ENCODE assay signal across 18 mouse cellular contexts in genomic region chr3:28388540-28388939, GRCm38 (mm10).
A peak's percentile ranks its signal among the peaks of the same experiment; 100 is the strongest.
DNase-seq lines count a peak whose midpoint lies in the region; ATAC-seq and TF ChIP-seq lines count a peak whose summit lies in the region.
"Had no signal": no experiment of that assay in that cellular context is flagged by ENCODE, and none has a peak within 500 bp of the region (broad histone marks: within the 10 kb centered on the region; RNA-seq: fewer than 3 reads in every experiment).

No protein-coding gene starts in this region.

- DNase-seq in gastrocnemius, adult 2 months = no peak
- DNase-seq in gastrocnemius, postnatal 36 days = no peak
- no peak for DNase-seq in left cerebral cortex, adult 2 months (ENCODE audit: extremely low spot score in 1 of 2, low spot score in 2 of 2)
- no peak for DNase-seq in left cerebral cortex, adult 8-10 months (ENCODE audit: low spot score in 2 of 2)
- DNase-seq in Patski (ENCODE audit: low read depth, low spot score) = no peak
- DNase-seq in heart, postnatal 10 days = no peak
- DNase-seq in cerebellum, adult 18-20 months = no peak
- DNase-seq: adrenal gland, adult 2 months; adrenal gland, postnatal 25 days; cerebellum, adult 2 months; cerebellum, postnatal 10 days; gastrocnemius, postnatal 14 days had no signal

- H3K4me3 ChIP-seq in gastrocnemius, adult 2 months = no peak overlapping the region
- no peak overlapping the region for H3K4me3 ChIP-seq in left cerebral cortex, adult 2 months
- H3K4me3 ChIP-seq: embryonic facial prominence, embryonic 10.5 days; heart, embryonic 10.5 days; hindbrain, embryonic 10.5 days; intestine, embryonic 15.5 days had no signal

- POLR2A ChIA-PET in Patski (lab: Charles Lee) = interaction anchor here (0.6 kb wide), 1 partner anchor 125 kb away, joined by 3 read pairs; no protein-coding TSS in a partner anchor

- peak; percentile 19; the same call in 1 of the 2 replicates for TF ChIP-seq CTCF in gastrocnemius, adult 2 months (IDR thresholded peaks at IDR 0.05)
- TF ChIP-seq CTCF in left cerebral cortex, adult 2 months (IDR thresholded peaks at IDR 0.05) = peak; percentile 21
- peak; percentile 44 for TF ChIP-seq CTCF in Patski (IDR thresholded peaks at IDR 0.05)

- intact Hi-C loops in gastrocnemius, adult 2 months (cut with DNase I) = no loop called here
- intact Hi-C loops in gastrocnemius, postnatal 36 days (cut with DNase I) = no loop called here
- intact Hi-C loops in left cerebral cortex, adult 2 months (cut with DNase I) = no loop called here
- intact Hi-C loops in heart, postnatal 10 days (cut with DNase I) = no loop called here

- in situ Hi-C loops in Patski (cut with MboI; ENCODE audit: low pct_unique_long_range_greater_than_20kb) = no loop called here

- CTCF ChIA-PET in Patski (lab: Charles Lee) = interaction anchor here (0.6 to 1.6 kb wide), 4 partner anchors 8 to 22 kb away, joined by 4 to 5 read pairs (median 4); no protein-coding TSS in a partner anchor

- H3K27me3 ChIP-seq in Patski = no peaks in the 10 kb centered on the region
- H3K27me3 ChIP-seq: intestine, embryonic 15.5 days had no signal

- H3K27ac ChIP-seq in gastrocnemius, adult 2 months = no peak overlapping the region
- no peak overlapping the region for H3K27ac ChIP-seq in left cerebral cortex, adult 2 months
- H3K27ac ChIP-seq: embryonic facial prominence, embryonic 10.5 days; heart, embryonic 10.5 days; hindbrain, embryonic 10.5 days; hindbrain, embryonic 14.5 days; intestine, embryonic 15.5 days had no signal

- no peak for ATAC-seq in Patski
- ATAC-seq: forebrain, embryonic 14.5 days; intestine, embryonic 15.5 days had no signal
